Mouse (Mus musculus) B cell, adult 62 days (primary cell): ENCODE measurements around the gene Mrnip. TPM values are rescaled to one million over a fixed set of nuclear protein-coding genes. Genes with fewer than 3 reads are reported as not detected.

Experiments used
- total RNA-seq: library from RNA; stranded (reverse); gene quantifications from 4 replicates; pipeline ENCODE4 v1.2.4, GENCODE M21; 2023

The Mrnip gene
- total RNA-seq = 2.5 to 7.0 TPM (median 3.7 TPM) in 4 replicates

DNA sequence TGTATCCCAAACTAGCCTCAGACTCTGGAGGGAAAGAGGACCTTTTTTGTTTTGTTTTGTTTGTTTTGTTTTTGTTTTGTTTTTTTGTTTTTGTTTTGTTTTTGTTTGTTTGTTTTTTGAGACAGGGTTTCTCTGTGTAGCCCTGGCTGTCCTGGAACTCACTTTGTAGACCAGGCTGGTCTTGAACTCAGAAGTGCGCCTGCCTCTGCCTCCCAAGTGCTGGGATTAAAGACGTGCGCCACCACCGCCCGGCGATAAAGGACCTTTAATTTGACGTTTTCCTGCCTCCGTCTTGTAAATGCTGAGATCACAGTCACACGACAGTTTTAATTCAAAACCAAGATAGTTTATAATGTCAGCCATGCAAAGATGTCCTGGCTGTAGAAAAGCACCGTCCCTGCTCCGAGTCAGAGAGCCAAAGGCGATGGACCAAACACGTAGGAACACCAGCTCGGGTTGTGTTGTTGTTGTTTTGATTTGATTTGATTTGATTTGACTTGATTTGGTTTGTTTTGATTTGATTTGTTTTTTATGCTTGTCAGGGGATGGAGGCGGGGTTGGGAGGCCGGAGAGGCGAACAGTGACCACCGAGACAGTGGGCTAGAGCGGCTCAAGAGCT lies at the start of gene Mrnip:
Gene Mrnip, plus strand, starts transcription at position 334 of the 619 bp plus-strand sequence.

GRCm38 (mm10) chr11:50130811-50131766 lies 43.2 kb upstream of the Mrnip start, which contains the start of gene Tbc1d9b:
Gene Tbc1d9b (plus strand): TSS chr11:50131396.

GRCm38 (mm10) chr11:50210505-50211151 lies 36.4 kb downstream of the Mrnip start, which contains the start of the genes Sqstm1 and Mgat4b:
Gene Sqstm1 (minus strand): TSS chr11:50210827.
Gene Mgat4b (plus strand): TSS chr11:50210890.

DNA sequence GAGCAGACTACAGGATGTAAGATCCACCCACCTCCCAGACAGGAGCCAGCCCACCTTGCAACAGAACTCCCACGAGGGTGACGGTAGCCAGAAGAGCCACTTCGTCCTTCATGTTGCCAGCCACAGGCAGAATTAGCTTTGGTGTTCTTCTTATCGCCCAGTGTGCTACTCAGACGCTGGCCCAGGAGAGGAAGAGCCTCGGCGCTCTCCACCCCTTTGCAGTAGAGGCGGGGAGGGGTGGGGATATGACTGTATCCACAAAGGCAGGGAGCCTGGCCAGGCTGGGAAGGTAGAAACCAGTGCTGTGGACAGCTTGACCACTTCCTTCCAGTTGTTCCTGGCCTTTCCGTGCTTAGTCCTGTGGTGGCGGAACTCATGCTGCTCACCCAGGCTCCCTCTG lies 64.1 kb downstream of the Mrnip start, which contains the start of gene Ltc4s:
Gene Ltc4s, minus strand, starts transcription at position 293 of the 400 bp plus-strand sequence.

Other genes starting within 250 kb of the Mrnip start
- gene Rnf130, start 149.1 kb upstream of the Mrnip start, total RNA-seq = 84.9 to 102 TPM (median 90.1 TPM) in 4 replicates
- gene Tbc1d9b, start 43.0 kb upstream of the Mrnip start, total RNA-seq = 51.4 to 62.3 TPM (median 56.0 TPM) in 4 replicates
- 562 to 613 TPM (median 580 TPM) in 4 replicates for gene Sqstm1, start 36.4 kb downstream of the Mrnip start, total RNA-seq
- 7.3 to 11.0 TPM (median 8.7 TPM) in 4 replicates for gene Mgat4b, start 36.4 kb downstream of the Mrnip start, total RNA-seq
- gene Ltc4s, start 64.2 kb downstream of the Mrnip start, total RNA-seq = 1.2 to 2.2 TPM (median 2.1 TPM) in 3 of 4 replicates, not detected in the other
- gene Maml1, start 117.9 kb downstream of the Mrnip start, total RNA-seq = 46.5 to 49.4 TPM (median 47.4 TPM) in 4 replicates
- gene Canx, start 151.2 kb downstream of the Mrnip start, total RNA-seq = 190 to 208 TPM (median 202 TPM) in 4 replicates
- gene Cby3, start 180.0 kb downstream of the Mrnip start, total RNA-seq = not detected in 4 replicates
- gene Hnrnph1, start 202.5 kb downstream of the Mrnip start, total RNA-seq = 1,055 to 1,162 TPM (median 1,118 TPM) in 4 replicates